Mouse (Mus musculus) left cerebral cortex, adult 6 months (tissue): ENCODE measurements around the gene Atp6v1g2. TPM values are rescaled to one million over a fixed set of nuclear protein-coding genes. Genes with fewer than 3 reads are reported as not detected.

Experiments
- long read RNA-seq, 2 experiments: library from polyadenylated mRNA; unstranded; transcript quantifications; one replicate each; pipeline ENCODE4 v2.0.0; 2019 to 2020
- polyA plus RNA-seq: library from polyadenylated mRNA; unstranded; fragments of <200 nt; fragmentation: Nextera tagmentation; gene quantifications from 2 replicates; pipeline ENCODE4 v1.2.3, GENCODE M21; 2021

Atp6v1g2 gene
- polyA plus RNA-seq: 636 and 753 TPM in 2 replicates
- long read RNA-seq, experiment 1, transcript Atp6v1g2-204 (2 exons, 1,041 nt): minor isoform, 35 of 1,900 reads
- long read RNA-seq, experiment 1, transcript Atp6v1g2-203 (4 exons, 524 nt): minor isoform, 14 of 1,900 reads
- long read RNA-seq, experiment 1, transcript Atp6v1g2-201 (3 exons, 1,528 nt): major isoform, 1,780 of 1,900 reads
- long read RNA-seq, experiment 1, partial matches to known transcripts: 10 of 1,900 reads
- long read RNA-seq, experiment 1, other reads (novel, unspliced or antisense): 59 of 1,900 reads
- long read RNA-seq, experiment 2, transcript Atp6v1g2-201 (3 exons, 1,528 nt): major isoform, 606 of 718 reads
- long read RNA-seq, experiment 2, partial matches to known transcripts: 100 of 718 reads
- long read RNA-seq, experiment 2, other reads (novel, unspliced or antisense): 7 of 718 reads

GRCm38 (mm10) chr17:35233114-35233980 lies at the start of gene Atp6v1g2:
Atp6v1g2 (plus strand) TSS chr17:35233660.

DNA sequence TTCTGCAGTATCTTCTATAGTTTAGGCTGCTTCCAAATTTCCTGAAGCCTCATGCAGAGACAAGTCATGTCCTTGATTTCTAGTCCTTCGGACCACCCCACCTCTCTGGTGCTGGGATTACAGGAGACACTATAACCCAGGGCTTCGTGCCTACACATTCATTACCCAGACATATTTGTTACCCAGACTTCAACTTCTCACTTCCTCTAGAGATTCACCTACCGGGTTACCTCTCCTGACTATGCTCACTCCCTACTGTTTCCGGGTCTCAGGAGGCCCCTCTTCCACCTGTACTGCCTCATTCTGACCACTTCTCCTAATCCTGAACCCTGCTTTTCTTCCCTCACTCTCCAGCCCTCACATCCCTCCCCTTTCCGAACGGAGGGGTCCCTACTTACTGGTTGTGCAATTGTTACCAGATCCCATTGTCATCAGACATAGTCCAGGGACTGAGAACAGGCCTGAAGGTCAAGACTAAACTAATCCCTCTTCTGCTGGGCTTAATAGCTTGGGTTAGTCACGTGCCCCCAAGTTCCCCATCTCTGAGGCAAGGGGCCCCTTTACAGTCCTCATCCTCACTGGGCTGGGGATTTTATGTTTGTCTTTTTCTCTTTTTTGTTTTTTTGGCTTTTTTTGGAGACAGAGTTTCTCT lies 45.4 kb upstream of the Atp6v1g2 start, which contains the start of gene Lst1:
Gene Lst1 (minus strand): TSS at position 481 of the 652 bp plus-strand sequence.

GRCm38 (mm10) chr17:35193881-35194843 lies 39.3 kb upstream of the Atp6v1g2 start, which contains the start of gene Ltb:
Ltb (plus strand) TSS chr17:35194439.

DNA sequence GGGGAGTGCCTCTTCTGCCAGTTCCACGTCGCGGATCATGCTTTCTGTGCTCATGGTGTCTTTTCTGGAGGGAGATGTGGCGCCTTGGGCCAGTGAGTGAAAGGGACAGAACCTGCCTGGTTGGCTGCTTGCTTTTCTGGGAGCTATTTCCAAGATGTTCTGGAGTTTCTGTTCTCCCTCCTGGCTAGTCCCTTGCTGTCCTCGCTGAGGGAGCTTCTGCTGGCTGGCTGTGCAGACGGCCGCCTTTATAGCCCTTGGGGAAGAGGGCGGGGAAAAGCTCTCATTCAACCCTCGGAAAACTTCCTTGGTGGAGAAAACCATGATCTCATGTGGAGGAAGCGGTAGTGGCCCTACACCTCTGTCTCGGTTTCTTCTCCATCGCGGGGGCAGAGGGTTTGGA lies 31.7 kb upstream of the Atp6v1g2 start, which contains the start of gene Tnf:
Gene Tnf (minus strand): TSS at position 221 of the 400 bp plus-strand sequence.

GRCm38 (mm10) chr17:35204494-35205379 lies 28.7 kb upstream of the Atp6v1g2 start, which contains the start of gene Lta:
Lta (minus strand) TSS chr17:35205351.

DNA sequence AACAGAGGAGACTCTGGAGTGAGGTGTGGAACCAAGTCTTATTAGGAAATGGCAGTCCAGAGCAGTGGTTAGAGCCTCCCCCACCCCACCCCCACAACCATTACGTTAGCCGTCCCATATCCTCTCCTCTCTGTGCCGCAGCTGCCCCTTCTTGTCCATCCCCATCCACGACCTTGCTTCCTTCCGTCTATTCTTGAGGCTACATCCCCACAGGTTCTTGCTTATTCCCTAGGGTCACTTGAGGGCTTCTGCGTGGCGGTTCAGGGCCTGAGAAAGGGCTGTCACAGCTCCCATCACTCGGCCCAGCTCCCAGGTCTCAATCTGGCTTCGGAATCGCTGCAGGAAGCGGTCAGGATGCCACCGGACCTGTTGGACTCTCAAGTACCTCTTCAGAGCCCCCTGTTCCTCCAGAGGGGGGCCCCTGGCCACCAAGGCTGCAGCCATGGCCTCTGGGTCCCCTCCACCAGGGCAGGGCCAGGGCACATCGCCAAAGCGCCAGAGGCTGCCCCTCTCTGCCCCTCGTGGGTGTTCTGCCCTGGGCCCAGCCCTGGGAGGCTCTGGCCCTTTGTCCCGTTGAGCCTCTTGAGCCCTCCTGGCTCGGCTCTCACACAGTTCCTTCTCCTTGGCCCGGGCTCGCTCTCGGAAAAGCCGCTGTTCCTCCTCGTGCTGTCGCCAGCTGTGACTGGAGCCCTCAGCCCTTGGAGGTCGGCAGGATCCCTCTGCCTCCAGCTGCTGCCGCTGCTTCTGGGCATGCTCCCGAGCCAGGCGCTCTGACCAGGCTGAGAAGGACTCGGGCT lies 13.1 kb upstream of the Atp6v1g2 start, which contains the start of gene Gm16181:
Gene Gm16181 (plus strand): TSS at position 679 of the 797 bp plus-strand sequence.

DNA sequence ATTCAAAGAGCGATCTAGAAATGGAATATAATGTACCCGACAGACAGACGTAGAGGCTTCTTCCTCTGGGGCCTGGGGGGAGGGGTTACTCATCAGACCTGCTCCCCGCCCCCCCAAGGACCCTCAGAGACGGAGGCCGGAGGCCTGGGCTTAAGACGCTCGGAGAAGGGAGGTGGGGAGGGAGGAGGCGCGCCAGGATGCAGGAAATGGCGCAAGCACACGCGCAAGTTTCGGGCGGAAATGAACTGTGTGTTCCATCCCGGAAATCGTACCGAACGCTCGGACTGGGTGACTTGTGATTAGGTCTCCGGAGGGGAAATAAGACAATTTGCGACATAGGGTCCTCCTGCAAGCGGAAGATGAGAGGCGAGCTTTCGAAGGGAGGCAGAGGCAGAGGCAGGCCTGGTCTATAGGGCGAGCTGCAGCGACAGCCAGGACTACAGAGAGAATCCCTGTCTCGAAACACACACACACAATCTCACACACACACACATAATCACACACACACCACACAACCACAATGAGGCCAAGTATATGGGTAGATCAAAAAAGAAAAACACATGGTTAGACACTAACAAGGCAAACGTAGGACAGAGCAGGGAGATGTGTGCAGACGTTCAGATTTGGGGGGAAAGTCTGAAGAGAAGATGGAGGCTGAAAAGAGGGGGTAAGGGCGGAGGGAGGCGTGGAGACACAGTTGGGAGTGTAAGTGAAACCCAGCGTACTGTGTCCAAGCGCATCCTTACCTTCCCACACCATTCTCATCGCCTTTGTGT lies 2.3 kb downstream of the Atp6v1g2 start, which contains the start of gene Nfkbil1:
Gene Nfkbil1 (minus strand): TSS at position 179 of the 776 bp plus-strand sequence.

GRCm38 (mm10) chr17:35241305-35242014 lies 8.0 kb downstream of the Atp6v1g2 start, which contains the start of gene Ddx39b:
Ddx39b (plus strand) TSS chr17:35241746.

GRCm38 (mm10) chr17:35262664-35263522 lies 29.4 kb downstream of the Atp6v1g2 start, which contains the start of gene H2-D1:
H2-D1 (plus strand) TSS chr17:35262730.

Other genes with a start within 250 kb of the Atp6v1g2 start
- 15.7 and 17.2 TPM in 2 replicates for gene Vars, start 232.7 kb upstream of the Atp6v1g2 start, polyA plus RNA-seq
- 0.13 and 0.25 TPM in 2 replicates for gene Vwa7, start 217.1 kb upstream of the Atp6v1g2 start, polyA plus RNA-seq
- 0.89 and 0.92 TPM in 2 replicates for gene Sapcd1, start 205.6 kb upstream of the Atp6v1g2 start, polyA plus RNA-seq
- 0.37 and 0.45 TPM in 2 replicates for gene Msh5, start 186.9 kb upstream of the Atp6v1g2 start, polyA plus RNA-seq
- gene Clic1, start 183.7 kb upstream of the Atp6v1g2 start, polyA plus RNA-seq: 22.7 and 26.4 TPM in 2 replicates
- 20.0 and 22.8 TPM in 2 replicates for gene Ddah2, start 174.6 kb upstream of the Atp6v1g2 start, polyA plus RNA-seq
- gene Ly6g6c, start 168.3 kb upstream of the Atp6v1g2 start, polyA plus RNA-seq: not detected in 2 replicates
- gene Mpig6b, start 167.5 kb upstream of the Atp6v1g2 start, polyA plus RNA-seq: not detected in 2 replicates
- 2.4 and 3.7 TPM in 2 replicates for gene Ly6g6e, start 156.8 kb upstream of the Atp6v1g2 start, polyA plus RNA-seq
- gene Ly6g6d, start 155.6 kb upstream of the Atp6v1g2 start, polyA plus RNA-seq: 1.6 and 2.3 TPM in 2 replicates
- 1.6 and 2.2 TPM in 2 replicates for gene Ly6g6f, start 148.1 kb upstream of the Atp6v1g2 start, polyA plus RNA-seq
- gene Abhd16a, start 144.4 kb upstream of the Atp6v1g2 start, polyA plus RNA-seq: 102 and 121 TPM in 2 replicates
- gene Ly6g5c, start 125.4 kb upstream of the Atp6v1g2 start, polyA plus RNA-seq: not detected in 2 replicates
- gene Ly6g5b, start 118.2 kb upstream of the Atp6v1g2 start, polyA plus RNA-seq: not detected in 2 replicates
- gene Gpank1, start 112.2 kb upstream of the Atp6v1g2 start, polyA plus RNA-seq: 21.2 and 22.7 TPM in 2 replicates
- gene Csnk2b, start 111.6 kb upstream of the Atp6v1g2 start, polyA plus RNA-seq: 240 and 277 TPM in 2 replicates
- 32.3 and 43.2 TPM in 2 replicates for gene D17H6S53E, start 107.3 kb upstream of the Atp6v1g2 start, polyA plus RNA-seq
- not detected in 2 replicates for gene Apom, start 101.6 kb upstream of the Atp6v1g2 start, polyA plus RNA-seq
- 59.0 and 84.6 TPM in 2 replicates for gene Bag6, start 98.5 kb upstream of the Atp6v1g2 start, polyA plus RNA-seq
- 14.9 and 37.9 TPM in 2 replicates for gene Prrc2a, start 68.8 kb upstream of the Atp6v1g2 start, polyA plus RNA-seq
- gene Aif1, start 57.6 kb upstream of the Atp6v1g2 start, polyA plus RNA-seq: 32.2 and 36.1 TPM in 2 replicates
- gene Lst1, start 45.2 kb upstream of the Atp6v1g2 start, polyA plus RNA-seq: 26.1 and 36.8 TPM in 2 replicates
- 0.48 and 0.93 TPM in 2 replicates for gene Ltb, start 39.2 kb upstream of the Atp6v1g2 start, polyA plus RNA-seq
- not detected in 2 replicates for gene Tnf, start 31.7 kb upstream of the Atp6v1g2 start, polyA plus RNA-seq
- 0.15 TPM in 1 of 2 replicates, not detected in the other for gene Lta, start 28.3 kb upstream of the Atp6v1g2 start, polyA plus RNA-seq
- gene Gm16181, start 12.8 kb upstream of the Atp6v1g2 start, polyA plus RNA-seq: not detected in 2 replicates
- 8.9 and 9.3 TPM in 2 replicates for gene Nfkbil1, start 2.1 kb downstream of the Atp6v1g2 start, polyA plus RNA-seq
- gene Ddx39b, start 8.1 kb downstream of the Atp6v1g2 start, polyA plus RNA-seq: 165 and 169 TPM in 2 replicates
- 62.8 and 80.2 TPM in 2 replicates for gene H2-D1, start 29.1 kb downstream of the Atp6v1g2 start, polyA plus RNA-seq
- gene H2-Q1, start 86.7 kb downstream of the Atp6v1g2 start, polyA plus RNA-seq: 0.44 and 0.75 TPM in 2 replicates
- 0.49 and 0.67 TPM in 2 replicates for gene H2-Q2, start 108.6 kb downstream of the Atp6v1g2 start, polyA plus RNA-seq
- 0.29 TPM in 1 of 2 replicates, not detected in the other for gene H2-Q4, start 146.0 kb downstream of the Atp6v1g2 start, polyA plus RNA-seq
- gene H2-Q6, start 191.2 kb downstream of the Atp6v1g2 start, polyA plus RNA-seq: 1.5 and 1.7 TPM in 2 replicates
- 2.5 and 3.5 TPM in 2 replicates for gene H2-Q7, start 205.5 kb downstream of the Atp6v1g2 start, polyA plus RNA-seq
- gene H2-Q10, start 236.4 kb downstream of the Atp6v1g2 start, polyA plus RNA-seq: 0.18 and 0.22 TPM in 2 replicates